Mouse (Mus musculus) WW6 (cell line): ENCODE measurements around the gene St6galnac4.

Experiments
- DNase-seq: peaks from one replicate; pipeline ENCODE4 v3.0.0-alpha.2; 2013; ENCODE audit warnings: low read depth, low spot score

The St6galnac4 gene

DNA sequence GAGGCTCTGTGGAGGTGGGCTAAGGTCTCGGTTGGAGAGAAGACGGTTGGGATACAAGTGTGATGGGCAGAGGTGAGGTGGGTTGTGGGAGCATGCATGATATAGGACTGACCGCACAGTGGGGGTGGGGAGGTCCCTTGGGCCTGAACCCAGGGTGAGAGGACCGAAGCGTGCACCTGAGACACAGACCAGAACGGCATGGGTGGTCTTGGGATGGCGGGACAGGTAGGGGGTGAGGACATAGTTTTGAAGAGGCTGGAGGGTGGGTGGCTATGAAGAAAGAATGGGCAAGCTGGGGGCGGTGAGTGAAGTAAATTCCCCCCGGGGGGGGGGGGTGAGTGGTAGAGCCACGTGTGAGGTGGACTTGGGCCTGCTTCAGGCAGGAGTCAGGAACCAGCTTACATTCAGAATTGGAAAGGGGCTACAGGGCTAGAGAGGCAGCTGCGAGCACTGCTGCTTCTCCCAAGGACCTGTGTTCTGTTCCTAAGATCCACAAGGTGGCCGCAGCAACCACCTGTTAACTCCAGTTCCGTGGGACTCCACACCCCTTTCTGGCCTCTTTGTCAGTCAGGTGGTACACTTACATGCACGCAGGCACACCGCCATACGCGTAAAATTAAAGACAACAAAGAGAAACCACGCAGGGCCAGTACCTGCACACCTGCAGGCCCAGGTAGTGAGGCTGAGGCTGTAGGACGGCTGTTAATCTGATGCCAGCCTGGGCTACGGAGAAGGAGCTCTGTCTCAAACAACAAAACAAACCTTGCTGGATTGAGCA is 40.6 kb downstream of the St6galnac4 start:
- no peak for DNase-seq

DNA sequence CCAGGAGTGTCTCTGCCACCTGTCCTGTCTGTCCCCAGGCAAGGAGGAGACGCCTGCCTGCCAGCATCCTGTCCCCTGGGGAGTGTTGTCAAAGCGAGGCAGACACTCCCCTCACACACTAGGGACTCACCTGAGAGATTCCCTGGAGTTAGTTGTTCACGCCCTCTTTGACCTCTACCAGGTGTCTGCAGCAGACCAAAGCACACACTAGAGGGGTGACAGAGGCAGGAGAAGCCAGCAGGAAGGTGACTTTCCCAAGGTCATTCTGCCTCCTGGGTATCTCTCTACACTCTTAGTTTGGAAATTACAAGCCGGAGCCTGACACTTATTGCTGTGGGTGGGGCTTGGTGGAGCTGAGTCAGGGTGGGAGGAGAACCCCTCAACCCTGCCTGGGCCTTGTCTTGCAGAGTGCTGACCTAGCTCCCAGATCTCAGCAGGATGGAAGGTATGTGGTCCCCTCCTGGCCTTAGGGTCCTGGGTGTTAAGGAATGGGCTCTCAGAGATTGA is 41.2 kb downstream of the St6galnac4 start:
- no peak for DNase-seq

DNA sequence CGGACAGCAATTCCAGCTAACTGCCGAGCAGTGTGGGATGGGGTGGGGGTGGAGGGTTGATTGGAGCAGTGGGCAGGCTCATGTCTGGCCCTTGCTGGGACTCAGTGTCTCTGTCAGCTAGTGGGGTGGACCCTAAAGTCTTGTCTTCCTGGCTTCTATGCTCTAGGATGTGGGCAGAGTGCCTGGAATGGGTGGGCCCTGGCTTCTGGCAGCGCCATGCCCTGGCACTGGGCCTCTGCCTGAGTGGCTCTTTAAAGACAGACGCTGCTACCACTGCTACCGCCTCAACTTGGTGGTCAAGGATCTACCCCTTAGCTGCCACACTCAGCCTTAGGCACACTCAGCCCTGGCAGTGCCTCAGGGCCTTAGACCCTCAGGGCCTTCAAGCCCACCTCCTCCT is 41.8 kb downstream of the St6galnac4 start:
- no peak for DNase-seq

DNA sequence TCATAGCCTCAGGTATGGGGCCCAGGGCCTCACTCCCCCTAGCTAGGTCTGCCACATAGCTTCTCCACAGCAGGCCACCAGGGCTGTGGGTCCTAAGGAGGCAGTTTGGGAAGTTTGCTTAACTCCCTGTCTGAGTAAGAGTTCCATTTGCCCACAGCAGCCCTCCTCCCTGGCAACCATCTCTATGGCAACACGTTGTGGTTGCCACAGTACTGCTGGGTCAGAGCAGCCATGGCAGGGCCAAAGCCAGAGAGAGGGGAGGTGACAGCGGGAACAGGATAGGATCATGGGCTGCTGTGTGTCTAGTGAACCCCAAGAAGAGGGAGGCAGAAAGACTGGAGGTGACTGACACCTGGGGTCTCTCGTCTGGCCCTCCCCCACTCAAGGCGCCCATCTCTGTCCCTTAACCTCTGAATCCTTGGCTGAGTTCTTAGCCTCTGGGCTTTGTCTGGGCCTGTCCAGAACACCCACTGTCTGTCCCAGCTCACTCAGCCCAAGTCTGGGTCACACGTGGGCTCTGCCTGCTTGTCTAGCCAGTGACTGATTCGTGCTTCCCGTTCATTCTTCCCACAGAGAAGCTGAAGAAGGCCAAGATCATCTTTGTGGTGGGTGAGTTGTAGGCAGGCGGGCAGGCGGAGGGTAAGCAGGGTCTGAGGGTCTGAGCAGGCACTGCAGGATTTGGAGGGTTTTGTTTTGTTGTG is 42.5 kb downstream of the St6galnac4 start:
- DNase-seq = no peak

DNA sequence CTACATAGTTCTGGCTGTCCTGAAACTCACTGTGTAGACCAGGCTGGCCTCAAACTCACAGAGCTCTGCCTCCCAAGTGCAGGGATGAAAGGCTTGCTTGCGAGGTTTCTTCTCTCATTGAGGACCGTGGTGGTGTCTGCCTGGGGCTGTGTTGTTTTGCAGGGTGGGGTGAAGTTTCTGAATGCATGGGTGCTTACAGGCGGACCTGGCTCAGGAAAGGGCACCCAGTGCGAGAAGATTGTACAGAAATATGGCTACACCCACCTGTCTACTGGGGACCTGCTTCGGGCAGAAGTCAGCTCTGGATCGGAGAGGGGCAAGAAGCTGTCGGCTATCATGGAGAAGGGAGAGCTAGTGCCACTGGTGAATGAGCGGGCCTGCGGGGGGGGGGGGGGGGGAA is 43.1 kb downstream of the St6galnac4 start:
- DNase-seq = no peak

DNA sequence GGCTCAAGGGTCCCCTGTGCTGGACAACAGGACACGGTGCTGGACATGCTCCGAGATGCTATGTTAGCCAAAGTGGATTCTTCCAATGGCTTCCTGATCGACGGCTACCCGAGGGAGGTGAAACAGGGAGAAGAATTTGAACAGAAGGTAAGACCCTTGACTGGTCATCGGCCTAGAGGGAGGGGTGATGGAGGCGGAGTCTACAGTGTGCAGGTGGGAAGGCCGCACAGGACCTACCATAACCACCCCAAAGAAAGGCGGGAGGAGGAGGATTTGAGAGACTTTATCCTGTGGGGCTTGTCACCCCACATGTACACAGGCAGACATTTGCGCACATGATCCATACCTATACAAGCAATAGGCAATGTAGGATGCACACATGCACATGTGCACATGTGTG is 44.2 kb downstream of the St6galnac4 start:
- no peak for DNase-seq

DNA sequence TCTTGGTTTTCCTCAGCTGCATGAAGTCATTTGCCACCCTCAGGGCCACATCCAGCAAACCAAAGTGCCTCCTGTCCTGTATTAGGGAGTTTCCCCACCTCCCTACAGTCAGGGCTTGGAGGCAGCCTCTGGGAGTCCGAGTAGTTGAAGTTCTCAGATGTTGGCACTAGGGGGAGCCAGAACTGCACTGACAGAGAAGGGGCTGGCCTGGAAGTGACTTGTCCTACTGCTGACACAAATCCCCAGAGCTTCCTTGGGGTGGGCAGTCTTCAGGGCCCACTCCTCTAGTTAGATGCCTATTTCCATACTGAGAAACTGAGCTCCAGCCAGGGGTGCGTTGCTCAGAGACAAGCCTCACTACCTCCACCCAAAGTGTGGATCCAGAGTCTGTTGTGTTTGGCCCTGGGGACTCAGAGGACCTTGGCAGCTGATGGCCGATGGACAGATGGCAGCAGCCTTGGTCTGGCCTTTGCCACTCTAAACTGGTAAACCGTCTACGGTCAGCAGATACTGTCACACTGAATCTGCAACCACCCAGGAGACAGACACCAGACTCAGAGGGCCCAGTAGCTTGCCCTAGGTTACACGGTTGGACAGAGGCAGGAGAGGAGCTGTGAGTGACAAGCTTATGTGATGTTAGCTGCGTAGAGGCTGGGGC is 45.0 kb downstream of the St6galnac4 start:
- DNase-seq = no peak

DNA sequence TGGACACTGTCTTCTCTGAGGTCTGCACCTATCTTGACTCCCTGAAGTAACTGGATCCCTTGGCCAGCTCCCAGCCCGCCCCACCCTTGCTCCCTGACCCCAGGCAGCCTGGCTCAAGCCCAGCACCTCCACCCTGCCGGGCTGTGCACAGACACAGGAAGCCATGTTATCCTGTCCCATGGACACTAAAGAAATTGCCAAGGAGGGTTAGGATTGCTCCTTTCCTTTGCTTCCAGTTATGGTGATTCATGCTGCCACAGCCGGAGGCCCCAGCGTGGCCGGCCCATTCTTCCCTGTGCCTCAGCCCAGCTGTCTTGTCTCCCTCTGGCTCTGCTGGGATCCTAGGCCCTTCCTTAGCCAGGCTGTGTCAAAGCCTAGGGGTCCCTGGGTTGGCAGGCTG is 46.8 kb downstream of the St6galnac4 start:
- DNase-seq = no peak

DNA sequence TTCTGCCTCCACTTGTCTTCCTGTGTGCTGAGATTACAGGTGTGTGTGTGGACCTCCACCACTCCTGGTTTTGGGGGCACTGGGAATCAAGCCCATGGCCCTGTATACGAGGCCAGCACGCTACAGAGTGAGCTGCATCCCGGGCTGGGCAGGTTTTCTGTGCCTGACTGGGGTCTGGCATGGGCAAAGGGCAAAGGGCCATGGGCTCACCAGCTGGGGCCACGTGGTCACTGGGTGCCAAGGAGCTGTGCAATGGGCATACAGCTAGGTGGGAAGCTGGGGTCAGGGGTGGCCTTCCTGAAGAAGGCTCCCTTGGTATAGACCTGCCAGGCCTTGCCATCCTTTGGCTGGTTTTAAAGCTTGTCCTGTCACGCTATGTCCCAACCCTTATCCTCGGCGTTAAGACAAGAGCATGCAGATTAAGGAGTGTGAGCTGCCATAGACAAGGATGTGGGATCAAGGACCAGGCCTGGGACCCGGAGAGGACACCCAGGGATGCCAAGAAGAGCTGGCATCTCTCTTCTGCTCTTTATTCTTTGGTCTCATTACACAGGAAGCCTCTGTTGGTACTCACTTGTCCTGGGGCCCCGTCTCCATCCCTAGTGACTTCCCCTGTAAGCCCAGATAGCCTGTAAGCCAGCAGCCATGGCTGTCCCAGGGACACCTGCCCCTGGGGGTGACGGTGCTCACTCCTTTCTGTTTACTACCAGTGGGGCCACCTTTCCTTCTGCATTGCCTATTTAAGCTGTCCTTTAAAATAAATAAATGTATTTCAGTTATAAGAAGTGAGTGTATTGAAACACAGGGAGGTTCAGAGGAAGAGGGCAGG is 47.6 kb downstream of the St6galnac4 start:
- DNase-seq = no peak

DNA sequence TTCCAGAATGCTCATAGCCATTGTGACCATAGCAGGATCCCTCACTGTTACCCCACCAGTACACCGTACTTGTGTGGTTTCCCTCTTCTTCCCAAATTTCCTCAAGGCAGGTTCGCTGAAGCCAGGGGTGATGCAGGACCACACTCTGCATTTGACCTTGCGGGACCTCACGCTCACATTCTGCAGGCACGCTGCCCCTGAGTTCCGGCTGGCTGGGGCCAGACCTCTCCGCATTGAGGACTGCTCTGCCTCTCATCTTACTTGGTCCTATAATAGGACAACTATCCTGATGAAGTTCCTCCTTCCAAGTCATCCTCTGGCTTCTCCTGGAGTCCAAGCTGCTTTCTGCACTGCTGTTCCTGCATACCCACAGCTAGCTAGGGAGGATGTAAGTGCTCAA is 49.7 kb downstream of the St6galnac4 start:
- DNase-seq = no peak

DNA sequence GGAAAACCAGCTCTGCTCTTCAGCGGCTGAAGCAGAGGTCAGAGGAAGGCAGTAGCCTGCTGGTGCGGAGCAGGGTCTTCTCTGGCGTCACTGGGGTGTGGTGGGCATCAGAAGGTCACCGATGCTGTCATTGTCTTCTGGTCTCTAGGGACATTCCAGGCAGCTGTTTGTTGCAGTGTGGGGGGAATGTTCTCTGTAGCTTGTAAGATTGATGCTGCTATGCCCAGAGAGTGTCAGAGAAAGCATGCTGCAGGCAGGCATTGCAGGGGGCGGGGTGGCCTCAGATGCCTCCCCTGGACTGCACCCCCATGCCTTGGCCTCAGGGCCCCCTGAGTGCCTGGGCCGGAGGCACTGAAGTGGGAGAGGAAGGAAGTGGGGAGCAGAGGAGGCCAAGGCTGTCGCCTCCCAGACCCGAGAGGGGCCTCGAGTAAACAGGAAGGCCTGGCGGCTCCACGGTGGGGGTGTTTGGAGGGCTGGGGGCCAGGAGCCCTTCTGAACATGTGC is 50.9 kb downstream of the St6galnac4 start:
- DNase-seq = no peak

DNA sequence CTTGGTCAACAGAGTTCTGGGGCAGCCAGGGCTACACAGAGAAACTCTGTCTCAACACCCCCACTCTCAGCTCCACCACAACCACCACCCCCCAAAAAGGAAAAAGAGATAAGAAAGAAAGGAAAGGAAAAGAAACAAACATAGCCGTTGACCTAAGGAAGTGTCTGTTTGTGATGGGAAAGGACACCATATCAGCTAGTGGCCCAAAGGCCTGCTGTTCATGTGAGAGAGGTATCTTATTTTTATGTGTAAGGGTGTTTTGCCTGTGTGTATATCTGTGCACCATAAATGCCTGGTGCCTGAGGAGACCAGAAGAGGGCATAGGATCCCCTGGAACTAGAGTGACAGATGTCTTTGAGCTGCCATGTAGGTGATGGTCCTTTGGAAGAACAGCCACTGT is 52.7 kb downstream of the St6galnac4 start:
- DNase-seq = no peak

DNA sequence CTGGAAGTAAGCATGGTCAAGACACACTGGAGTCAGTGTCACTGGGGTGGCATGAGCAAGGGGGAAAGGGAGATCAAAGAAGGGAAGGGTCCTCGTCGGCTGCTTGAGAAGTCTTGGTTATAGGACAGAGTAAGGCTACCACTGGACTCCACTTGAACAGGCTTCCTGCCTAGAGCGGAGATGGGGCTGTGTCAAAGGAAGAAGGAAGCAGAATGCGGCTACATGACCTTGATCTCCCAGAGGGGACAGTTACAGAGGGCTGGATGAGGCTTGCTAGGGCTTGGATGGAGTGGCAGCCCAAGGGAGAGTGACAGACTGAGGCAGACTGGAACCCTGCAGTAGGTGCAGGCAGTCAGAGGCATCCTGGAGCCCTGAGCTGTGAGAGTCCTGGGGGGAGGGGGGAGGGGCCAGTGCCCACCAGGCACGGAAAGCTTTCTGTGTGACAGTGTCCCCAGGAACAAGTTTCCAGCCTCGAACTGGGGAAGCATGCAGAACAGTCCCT is 53.7 kb downstream of the St6galnac4 start:
- DNase-seq = no peak

DNA sequence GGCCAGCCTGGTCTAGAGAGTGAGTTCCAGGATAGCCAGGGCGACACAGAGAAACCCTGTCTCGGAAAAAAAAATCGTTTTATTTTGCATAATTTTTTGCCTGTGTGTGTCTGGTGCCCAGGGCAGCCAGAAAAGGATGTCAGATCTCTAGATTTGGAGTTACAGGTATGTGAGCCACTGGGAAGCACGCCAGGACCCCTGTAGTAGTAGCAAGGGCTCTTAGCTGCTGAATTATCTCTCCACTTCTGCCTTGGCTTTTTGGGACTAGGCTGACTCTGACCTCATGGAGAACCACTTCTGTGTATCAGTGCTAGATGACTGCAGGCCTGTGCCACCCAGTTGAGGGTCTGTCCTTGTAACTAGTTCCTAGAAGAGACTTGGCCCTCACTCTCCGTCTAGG is 54.9 kb downstream of the St6galnac4 start:
- no peak for DNase-seq

DNA sequence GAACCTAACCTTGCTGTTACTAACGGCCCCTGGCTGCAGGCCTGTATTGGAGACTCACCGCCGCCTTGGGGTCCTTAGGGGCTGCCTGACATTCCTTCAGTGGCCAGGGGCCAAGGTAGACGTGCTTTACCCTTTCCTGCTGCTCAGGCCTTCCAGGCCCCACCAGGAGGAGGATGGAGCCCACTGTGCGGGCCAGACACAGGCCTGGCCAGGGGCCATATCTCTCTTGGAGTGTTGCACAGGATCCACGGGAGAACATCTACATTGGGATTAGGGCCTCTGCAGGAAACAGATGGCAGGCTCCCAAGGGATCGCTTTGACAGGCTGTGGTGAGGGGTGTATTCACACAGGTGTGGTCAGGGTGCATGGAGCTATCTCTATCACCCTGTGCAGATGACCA is 55.9 kb downstream of the St6galnac4 start:
- no peak for DNase-seq

DNA sequence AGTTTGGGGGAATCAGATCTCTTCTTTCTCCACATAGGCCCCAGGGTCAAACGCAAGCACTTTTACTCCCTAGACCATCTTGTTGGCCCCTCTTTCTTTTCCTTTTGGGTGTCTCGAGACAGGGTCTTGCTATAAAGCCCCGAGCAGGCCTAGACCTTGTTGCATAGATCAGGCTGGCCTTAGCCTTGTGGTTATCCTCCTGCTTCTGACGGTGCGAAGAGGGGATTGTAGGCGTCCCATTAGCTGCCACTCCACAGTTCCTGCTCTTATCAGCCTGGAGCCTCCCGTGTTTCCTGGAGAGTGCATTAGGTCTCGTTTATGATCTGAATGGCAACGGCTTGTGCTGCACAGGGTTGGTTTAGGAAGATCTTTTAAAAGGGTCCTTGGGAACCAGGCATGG is 57.2 kb downstream of the St6galnac4 start:
- DNase-seq = no peak

DNA sequence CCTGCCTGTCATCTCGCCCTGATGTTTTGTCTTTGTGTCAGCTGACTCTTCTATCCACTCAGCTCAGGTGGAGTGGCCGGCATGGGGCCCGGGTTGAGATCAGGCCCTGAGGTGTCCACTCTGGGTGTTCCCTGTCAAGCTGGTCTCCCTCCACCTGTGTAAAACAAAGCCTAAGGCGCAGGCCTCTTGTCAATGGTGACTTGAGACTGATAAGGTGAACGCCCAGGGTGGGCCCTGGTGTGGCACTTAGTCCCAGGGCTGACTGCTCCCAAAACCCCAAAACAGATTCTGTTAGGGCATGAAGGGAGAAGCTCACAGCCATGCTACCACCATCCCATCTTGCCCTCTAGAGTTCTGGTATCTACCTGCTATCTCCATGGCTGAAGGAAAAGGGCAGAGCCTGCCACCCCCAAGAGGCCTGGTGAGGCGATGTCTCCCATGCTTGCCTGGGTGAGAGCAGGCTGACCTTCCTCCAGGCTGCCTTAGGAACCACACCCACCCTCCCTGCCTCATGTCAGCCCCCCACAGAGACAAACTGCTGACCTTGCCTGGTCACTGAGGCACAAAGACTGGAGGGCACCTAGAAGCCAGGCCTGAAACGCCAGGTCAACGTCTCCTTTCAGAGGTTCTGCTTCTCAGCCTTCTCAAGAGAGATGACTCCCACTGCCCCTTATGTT is 58.0 kb downstream of the St6galnac4 start:
- DNase-seq = no peak

DNA sequence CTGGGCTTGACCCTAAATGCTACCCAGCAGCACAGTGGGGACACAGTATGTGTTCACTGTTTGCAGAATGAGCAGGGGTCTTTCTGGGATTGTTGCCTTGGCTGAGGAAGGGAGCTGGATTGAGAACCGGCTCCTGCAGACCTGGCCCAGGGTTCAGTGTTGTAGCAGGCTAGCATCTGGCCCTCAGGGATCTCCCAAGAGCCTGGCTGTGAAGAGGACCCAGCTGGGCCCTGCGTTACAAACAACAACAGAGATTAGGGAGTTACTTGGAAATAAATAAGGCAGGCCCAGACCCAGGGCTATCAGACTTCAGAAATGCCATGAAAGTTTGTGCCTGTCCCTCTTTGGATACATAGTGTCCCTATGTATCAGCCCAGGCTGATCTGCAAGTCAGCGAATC is 58.8 kb downstream of the St6galnac4 start:
- no peak for DNase-seq

DNA sequence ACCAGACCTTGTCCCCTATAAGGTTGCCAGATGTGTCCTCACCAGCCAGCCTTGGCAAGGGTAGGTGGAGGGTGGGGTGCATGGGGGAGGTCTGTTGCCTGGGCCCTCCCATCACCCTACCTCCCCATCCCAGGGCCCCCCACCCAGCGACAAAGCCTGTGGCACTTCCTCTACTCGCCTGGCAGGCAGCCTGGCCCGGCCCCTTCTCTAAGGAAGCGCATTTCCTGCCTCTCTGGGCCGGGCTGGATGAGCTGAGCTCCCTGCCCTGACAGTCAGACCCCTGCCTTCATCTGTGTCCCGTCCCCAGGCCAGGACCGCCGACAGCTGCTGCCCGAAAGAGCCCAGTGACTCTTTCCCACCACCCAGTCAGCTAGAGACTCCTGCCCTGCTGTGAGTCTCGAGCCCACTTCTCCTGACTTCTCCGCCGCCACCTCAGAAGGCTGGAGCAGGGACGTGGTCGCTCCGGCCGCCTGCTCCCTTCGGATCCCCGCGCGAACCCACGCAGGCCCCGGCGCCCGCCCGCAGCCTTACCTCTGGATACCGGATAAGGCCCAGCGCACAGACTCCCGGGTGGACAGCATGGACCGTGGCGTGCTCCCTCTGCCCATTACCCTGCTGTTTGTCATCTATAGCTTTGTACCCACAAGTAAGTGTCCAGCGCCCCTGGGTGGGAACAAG is 59.6 kb downstream of the St6galnac4 start, which contains the start of gene Eng:
Gene Eng (plus strand): TSS at position 217 of the 678 bp plus-strand sequence.
- no peak for DNase-seq

DNA sequence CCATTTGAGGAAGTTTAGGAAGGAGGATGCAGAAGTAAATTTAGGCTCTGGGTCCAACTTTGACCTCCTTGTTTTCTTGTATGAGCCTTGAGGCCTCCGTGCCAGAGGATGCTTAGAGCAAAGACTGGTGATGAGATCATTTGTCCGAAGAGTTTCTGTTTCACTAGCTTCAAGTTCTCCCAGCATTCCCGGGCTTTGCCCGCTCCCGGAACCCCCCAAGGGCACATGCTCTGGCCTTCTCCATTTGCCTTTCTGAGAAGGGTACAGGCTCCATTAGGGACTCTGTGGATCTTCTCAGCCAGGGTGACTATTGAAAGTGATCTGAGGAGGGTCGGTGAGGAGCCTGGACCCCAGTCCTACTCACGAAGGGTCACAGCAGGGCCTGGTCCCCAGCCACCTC is 60.5 kb downstream of the St6galnac4 start:
- no peak for DNase-seq
